Mouse (Mus musculus): ENCODE results near the gene Gm3043. TPM values are rescaled to one million over a fixed set of nuclear protein-coding genes. Genes with fewer than 3 reads are reported as not detected.

Gene Gm3043
- not detected for polyA plus RNA-seq (2014; fragmentation: Illumina TruSeq; extraction: RNeasy Lipid Tissue Mini Kit (QIAGEN cat#74804); ENCODE audit: insufficient read depth, low read depth, low replicate concordance)

DNA sequence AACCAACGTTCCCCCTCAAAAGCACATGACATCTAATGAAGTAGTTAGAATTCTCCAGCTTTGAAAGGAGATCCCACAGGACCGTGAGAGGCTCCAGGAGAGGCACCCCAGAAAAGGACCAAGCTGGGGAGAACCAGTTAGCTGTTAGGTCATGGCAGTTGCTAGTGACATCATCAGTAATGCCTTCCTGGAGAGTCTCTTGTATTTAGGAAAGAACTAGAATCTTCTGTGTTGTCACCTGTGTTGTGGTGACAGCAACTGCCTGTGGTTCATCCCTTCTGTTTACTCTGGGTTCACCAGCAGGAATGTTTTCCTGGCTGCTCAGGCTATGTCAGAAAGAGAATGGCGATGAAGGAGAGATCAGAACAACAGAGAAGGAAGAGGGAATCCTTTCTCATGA, at the start of gene Gm3043:
Gm3043 (plus strand) TSS at position 301 of the 400 bp plus-strand sequence.

DNA sequence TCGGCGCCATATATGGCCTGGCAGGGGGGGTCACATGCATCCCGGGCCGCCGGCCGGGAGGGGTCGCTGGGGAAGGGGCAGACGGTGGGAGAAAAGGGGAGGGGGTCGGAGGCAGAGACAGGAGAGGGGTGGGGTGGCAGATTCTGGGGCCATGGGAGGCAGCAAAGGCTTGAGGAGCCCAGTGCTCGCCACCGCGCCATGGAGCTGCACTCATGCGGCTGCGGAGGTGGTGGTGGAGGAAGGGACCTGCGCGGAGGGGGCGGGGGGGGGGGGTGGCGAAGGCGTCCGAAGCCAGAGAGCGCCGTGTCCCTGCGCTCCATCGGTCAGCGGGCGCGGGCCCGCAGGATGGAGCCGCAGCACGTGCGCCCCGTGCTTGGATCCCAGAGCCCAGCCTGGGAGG, 36.9 kb upstream of the Gm3043 start, which contains the start of gene Gm3020:
Gm3020 (plus strand) TSS at position 301 of the 400 bp plus-strand sequence.

Other genes starting within 250 kb of the Gm3043 start
- not detected for gene Gm10408, start 239.4 kb upstream of the Gm3043 start, polyA plus RNA-seq (2014; fragmentation: Illumina TruSeq; extraction: RNeasy Lipid Tissue Mini Kit (QIAGEN cat#74804); ENCODE audit: insufficient read depth, low read depth, low replicate concordance)
- gene Gm3012, start 54.3 kb upstream of the Gm3043 start, polyA plus RNA-seq (2014; fragmentation: Illumina TruSeq; extraction: RNeasy Lipid Tissue Mini Kit (QIAGEN cat#74804); ENCODE audit: insufficient read depth, low read depth, low replicate concordance) = not detected
- not detected for gene Gm3020, start 36.8 kb upstream of the Gm3043 start, polyA plus RNA-seq (2014; fragmentation: Illumina TruSeq; extraction: RNeasy Lipid Tissue Mini Kit (QIAGEN cat#74804); ENCODE audit: insufficient read depth, low read depth, low replicate concordance)
- gene Gm3002, start 121.3 kb downstream of the Gm3043 start, polyA plus RNA-seq (2014; fragmentation: Illumina TruSeq; extraction: RNeasy Lipid Tissue Mini Kit (QIAGEN cat#74804); ENCODE audit: insufficient read depth, low read depth, low replicate concordance) = not detected
- not detected for gene Gm3033, start 157.5 kb downstream of the Gm3043 start, polyA plus RNA-seq (2014; fragmentation: Illumina TruSeq; extraction: RNeasy Lipid Tissue Mini Kit (QIAGEN cat#74804); ENCODE audit: insufficient read depth, low read depth, low replicate concordance)
- not detected for gene Gm2916, start 195.4 kb downstream of the Gm3043 start, polyA plus RNA-seq (2014; fragmentation: Illumina TruSeq; extraction: RNeasy Lipid Tissue Mini Kit (QIAGEN cat#74804); ENCODE audit: insufficient read depth, low read depth, low replicate concordance)
- not detected for gene Gm3029, start 243.0 kb downstream of the Gm3043 start, polyA plus RNA-seq (2014; fragmentation: Illumina TruSeq; extraction: RNeasy Lipid Tissue Mini Kit (QIAGEN cat#74804); ENCODE audit: insufficient read depth, low read depth, low replicate concordance)